10 mouse cellular contexts compared by ENCODE assay signal in the genomic region with DNA sequence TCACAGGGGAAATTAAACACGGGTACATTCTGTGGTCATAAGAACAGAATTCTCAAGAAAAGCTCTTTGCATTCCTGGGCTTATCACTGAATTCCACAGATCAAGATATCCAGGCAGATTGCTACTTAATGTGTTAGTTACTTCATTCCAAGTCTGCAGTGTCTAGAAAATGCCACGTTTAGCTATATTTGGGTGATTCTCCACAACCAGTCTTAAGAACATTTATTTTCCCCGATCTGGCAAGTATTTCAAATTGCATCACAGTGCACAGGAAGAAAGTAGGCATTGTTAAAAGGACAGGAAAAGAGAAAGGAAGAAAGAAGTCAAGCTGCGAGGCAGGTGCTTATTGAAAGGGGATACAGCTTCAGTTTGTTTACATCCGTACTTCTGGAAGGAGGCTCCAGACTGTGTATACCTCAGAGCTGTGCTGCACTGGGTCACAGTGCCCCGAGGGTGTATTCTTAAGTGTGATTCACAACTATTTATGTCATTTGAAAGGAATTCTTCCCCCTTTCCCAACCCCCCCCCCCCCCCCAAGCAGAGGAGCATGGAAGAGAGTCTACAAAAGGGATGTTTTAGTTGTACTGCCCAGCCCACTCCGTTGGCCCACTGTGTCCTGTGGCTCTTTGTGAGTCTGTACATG.
DNase-seq lines count a peak whose midpoint lies in the region; ATAC-seq and TF ChIP-seq lines count a peak whose summit lies in the region.
"Had no signal": no experiment of that assay in that cellular context is flagged by ENCODE, and none has a peak within 500 bp of the region (broad histone marks: within the 10 kb centered on the region; RNA-seq: fewer than 3 reads in every experiment).

No protein-coding gene starts in this region.

- no peak overlapping the region for H3K9ac ChIP-seq in forebrain, embryonic 14.5 days (ENCODE audit: low read length)
- no peak overlapping the region for H3K9ac ChIP-seq in neural tube, embryonic 13.5 days

- DNase-seq in embryo, embryonic 10 days (ENCODE audit: low spot score): peak; percentile 58
- no peak for DNase-seq in embryo, embryonic 11 days
- DNase-seq in left cerebral cortex, adult 2 months (ENCODE audit: extremely low spot score in 1 of 2, low spot score in 2 of 2): no peak
- DNase-seq in left cerebral cortex, postnatal 36 days (ENCODE audit: low spot score in 2 of 2): no peak
- peak; percentile 32 for DNase-seq in forebrain, embryonic 14.5 days (ENCODE audit: low spot score)
- no peak for DNase-seq in natural killer cell, adult 2 months (ENCODE audit: low spot score in 2 of 2)
- DNase-seq: kidney, postnatal 25 days; right cerebral cortex, postnatal 25 days had no signal

- ATAC-seq in forebrain, embryonic 14.5 days: peak; percentile 44; the same call in 1 of the 2 replicates
- ATAC-seq in neural tube, embryonic 13.5 days (ENCODE audit: low read depth): no peak; the same call in 1 of the 2 replicates
- ATAC-seq in inflammation-experienced regulatory T-cells, adult 6 months: no peak

- no peaks in the 10 kb centered on the region for H3K4me1 ChIP-seq in forebrain, embryonic 14.5 days (ENCODE audit: control insufficient read depth, insufficient read depth, low read length)
- peaks cover 33% of the 10 kb centered on the region for H3K4me1 ChIP-seq in neural tube, embryonic 13.5 days (replicated peaks)

- no peak overlapping the region for H3K4me2 ChIP-seq in forebrain, embryonic 14.5 days (ENCODE audit: low read length)
- H3K4me2 ChIP-seq in neural tube, embryonic 13.5 days: no peak overlapping the region

- 31% methylated on average over 7 of the region's 7 CpGs for WGBS in forebrain, embryonic 14.5 days
- WGBS in neural tube, embryonic 13.5 days: 36% methylated on average over 7 of the region's 7 CpGs

- H3K36me3 ChIP-seq in forebrain, embryonic 14.5 days (ENCODE audit: control insufficient read depth, insufficient read depth, low read length): no peaks in the 10 kb centered on the region
- peaks cover 7% of the 10 kb centered on the region for H3K36me3 ChIP-seq in neural tube, embryonic 13.5 days

- intact Hi-C loops in left cerebral cortex, adult 2 months (cut with DNase I): loop anchor here (5.0 to 10.0 kb wide), 2 partner anchors 83 to 379 kb away; partner anchors contain the start of gene Pds5b
- intact Hi-C loops in left cerebral cortex, postnatal 36 days (cut with DNase I): no loop called here

- H3K9me3 ChIP-seq in forebrain, embryonic 14.5 days (replicated peaks; ENCODE audit: control insufficient read depth, low read length): no peaks in the 10 kb centered on the region
- 0 out of 2 replicates have a peak, but pooled peaks cover 5% of the 10 kb centered on the region for H3K9me3 ChIP-seq in neural tube, embryonic 13.5 days

- no peak overlapping the region for H3K4me3 ChIP-seq in left cerebral cortex, adult 2 months
- no peak overlapping the region for H3K4me3 ChIP-seq in forebrain, embryonic 14.5 days (ENCODE audit: low read depth, low read length)
- H3K4me3 ChIP-seq in neural tube, embryonic 13.5 days: no peak overlapping the region

- no peak for TF ChIP-seq CTCF in left cerebral cortex, adult 2 months (IDR thresholded peaks at IDR 0.05)

- peak overlapping the region; percentile 72 for H3K27ac ChIP-seq in left cerebral cortex, adult 2 months
- no peak overlapping the region for H3K27ac ChIP-seq in forebrain, embryonic 14.5 days (ENCODE audit: low read depth, low read length)
- 0 out of 2 replicates have a peak overlapping the region, but pooled peaks have one; percentile 23 for H3K27ac ChIP-seq in neural tube, embryonic 13.5 days (replicated peaks)

- H3K27me3 ChIP-seq in forebrain, embryonic 14.5 days (replicated peaks; ENCODE audit: control insufficient read depth, insufficient read depth, low read length): no peaks in the 10 kb centered on the region
- H3K27me3 ChIP-seq in neural tube, embryonic 13.5 days: no peaks in the 10 kb centered on the region

Comparison
In these comparisons a context has a peak if more than half of its experiments do, and no peak if none do; other contexts are left out.
1. DNase-seq: peak in embryo, embryonic 10 days (single experiment) and forebrain, embryonic 14.5 days (single experiment); none in embryo, embryonic 11 days (single experiment), left cerebral cortex, adult 2 months (0 of 2), left cerebral cortex, postnatal 36 days (0 of 2) and natural killer cell, adult 2 months (0 of 2).